Comparison of ENCODE assay signal across 21 mouse cellular contexts in genomic region chr12:64273730-64274129, GRCm38 (mm10).
"Had no signal": no experiment of that assay in that cellular context is flagged by ENCODE, and none has a peak within 500 bp of the region (broad histone marks: within the 10 kb centered on the region; RNA-seq: fewer than 3 reads in every experiment).

No protein-coding gene starts in this region.

- H3K9me3 ChIP-seq: lung, embryonic 15.5 days; megakaryocyte, embryonic 14.5 days; midbrain, embryonic 13.5 days; midbrain, embryonic 15.5 days; neural tube, embryonic 13.5 days; neural tube, embryonic 15.5 days had no signal

- H3K4me1 ChIP-seq: lung, embryonic 15.5 days; megakaryocyte, embryonic 14.5 days; midbrain, embryonic 13.5 days; midbrain, embryonic 15.5 days; neural tube, embryonic 13.5 days; neural tube, embryonic 15.5 days had no signal

- H3K9ac ChIP-seq: liver, postnatal 0 days; lung, embryonic 15.5 days; midbrain, embryonic 13.5 days; midbrain, embryonic 15.5 days; neural tube, embryonic 13.5 days; neural tube, embryonic 15.5 days had no signal

- H3K27me3 ChIP-seq: lung, embryonic 15.5 days; megakaryocyte, embryonic 14.5 days; midbrain, embryonic 13.5 days; midbrain, embryonic 15.5 days; neural tube, embryonic 13.5 days; neural tube, embryonic 15.5 days had no signal

- H3K36me3 ChIP-seq: lung, embryonic 15.5 days; midbrain, embryonic 13.5 days; midbrain, embryonic 15.5 days; neural tube, embryonic 13.5 days; neural tube, embryonic 15.5 days had no signal

- H3K27ac ChIP-seq: lung, embryonic 15.5 days; macrophage; midbrain, embryonic 13.5 days; midbrain, embryonic 15.5 days; neural tube, embryonic 13.5 days; neural tube, embryonic 15.5 days had no signal

- H3K4me3 ChIP-seq: lung, embryonic 15.5 days; megakaryocyte, embryonic 14.5 days; midbrain, embryonic 13.5 days; midbrain, embryonic 15.5 days; neural tube, embryonic 13.5 days; neural tube, embryonic 15.5 days had no signal

- ATAC-seq: liver, postnatal 0 days; lung, postnatal 0 days; midbrain, embryonic 13.5 days; midbrain, embryonic 15.5 days had no signal

- H3K4me2 ChIP-seq: lung, embryonic 15.5 days; midbrain, embryonic 11.5 days; midbrain, embryonic 13.5 days; midbrain, embryonic 15.5 days; neural tube, embryonic 13.5 days; neural tube, embryonic 15.5 days had no signal

- DNase-seq: liver, postnatal 0 days; lung, adult 2 months; lung, postnatal 14 days; lung, postnatal 36 days; retina, postnatal 1 day; right cerebral cortex, adult 18-20 months; right cerebral cortex, postnatal 25 days; right cerebral cortex, postnatal 4 days; spleen, adult 18-20 months; thymus, adult 18-20 months; thymus, postnatal 25 days; thymus, postnatal 4 days had no signal
